Mouse (Mus musculus) B cell, adult (primary cell): Measurements from ENCODE around the gene Usf3. TPM values are rescaled to one million over a fixed set of nuclear protein-coding genes. Genes with fewer than 3 reads are reported as not detected.

Source experiments
- total RNA-seq: library from RNA; stranded (reverse); gene quantifications from 4 replicates; pipeline ENCODE4 v1.2.4, GENCODE M21; 2023; ENCODE audit not compliant: inconsistent age

Usf3 gene
- 45.7 to 62.6 TPM (median 51.8 TPM) in 4 replicates for total RNA-seq

DNA sequence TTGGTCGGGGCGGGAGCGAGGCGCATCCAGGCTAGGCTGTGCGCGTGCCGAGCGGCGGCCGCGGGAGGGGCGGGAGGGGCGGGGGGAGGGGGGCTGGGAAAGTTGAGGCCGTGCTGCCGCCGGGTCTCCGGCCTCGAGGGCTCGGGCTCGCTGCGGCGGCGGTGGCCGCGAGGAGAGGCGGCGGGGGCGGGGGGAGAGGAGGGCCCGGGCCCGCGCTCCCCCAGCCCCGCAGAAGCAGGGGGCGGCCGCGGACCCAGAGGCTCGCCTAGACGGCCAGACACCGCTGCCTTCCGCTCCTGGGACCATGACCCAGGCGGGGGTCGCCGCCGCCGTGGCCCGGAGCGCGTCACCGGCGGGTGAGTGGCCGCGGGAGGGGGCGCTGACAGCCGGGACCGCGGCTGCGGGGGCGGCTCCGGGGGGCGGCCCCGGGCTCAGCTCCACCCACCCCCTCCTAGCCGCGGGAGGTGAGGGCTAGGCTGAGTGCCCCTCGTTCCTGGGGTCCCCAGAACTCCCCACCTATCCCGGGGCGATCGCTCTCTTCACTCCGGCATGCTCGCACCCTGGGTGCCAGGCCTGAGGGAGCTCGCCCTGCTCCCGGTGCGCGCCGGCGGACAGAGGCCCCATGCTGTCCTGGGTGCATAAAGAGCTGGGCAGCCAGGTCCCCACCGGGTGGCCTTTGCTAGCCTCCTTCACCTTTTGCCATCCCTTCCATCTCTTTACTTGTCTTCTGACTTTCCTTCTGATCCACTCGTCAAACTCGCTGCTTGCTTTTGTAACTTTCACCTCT lies at the start of gene Usf3:
Gene Usf3, plus strand, starts transcription at position 92 of the 787 bp plus-strand sequence.

DNA sequence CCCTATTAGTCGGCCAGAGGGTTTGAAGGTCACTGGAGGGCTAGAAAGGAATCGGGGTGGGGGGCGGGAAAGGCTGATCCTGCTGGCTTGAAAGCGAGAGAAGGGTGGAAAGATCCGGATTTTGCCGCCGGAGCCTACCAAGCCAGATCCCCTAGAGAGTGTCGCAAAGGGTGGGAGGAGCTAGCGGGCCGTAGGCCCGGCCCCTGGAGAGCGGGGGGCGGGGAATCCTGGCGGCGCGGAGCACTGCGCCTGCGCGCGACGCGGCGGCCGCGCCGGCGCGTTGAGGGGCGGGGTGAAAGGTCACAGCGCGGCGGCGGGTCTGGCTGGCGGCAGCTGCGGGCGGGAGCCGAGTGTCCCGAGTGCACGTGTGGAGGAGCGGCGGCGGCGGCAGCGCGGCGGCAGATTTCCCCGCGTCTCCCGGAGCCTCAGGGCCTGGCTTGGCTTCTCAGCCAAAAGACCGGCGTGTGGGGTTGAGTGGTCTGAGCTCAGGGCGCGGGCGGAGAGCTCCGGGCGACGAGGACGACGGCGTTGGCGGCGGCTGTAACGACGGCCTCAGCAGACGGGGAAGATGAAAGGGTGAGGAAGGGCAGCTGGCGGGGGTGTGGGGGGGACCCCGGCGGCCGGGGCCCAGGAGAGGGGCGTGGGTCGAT lies 33.4 kb upstream of the Usf3 start, which contains the start of the genes Atp6v1a and Naa50:
Gene Atp6v1a, minus strand, starts transcription at position 170 of the 650 bp plus-strand sequence.
Gene Naa50, plus strand, starts transcription at position 295 of the 650 bp plus-strand sequence.

Other genes starting within 250 kb of the Usf3 start
- gene Qtrt2, start 246.4 kb upstream of the Usf3 start, total RNA-seq = 43.8 to 68.8 TPM (median 57.3 TPM) in 4 replicates
- gene Zdhhc23, start 193.5 kb upstream of the Usf3 start, total RNA-seq = 11.3 to 13.9 TPM (median 13.2 TPM) in 4 replicates
- 1.7 to 2.8 TPM (median 2.2 TPM) in 4 replicates for gene Gramd1c, start 109.9 kb upstream of the Usf3 start, total RNA-seq
- 36.3 to 43.1 TPM (median 40.1 TPM) in 4 replicates for gene Atp6v1a, start 33.5 kb upstream of the Usf3 start, total RNA-seq
- 44.4 to 45.7 TPM (median 45.1 TPM) in 4 replicates for gene Naa50, start 33.4 kb upstream of the Usf3 start, total RNA-seq
- 12.6 to 17.9 TPM (median 13.8 TPM) in 4 replicates for gene Sidt1, start 159.9 kb downstream of the Usf3 start, total RNA-seq
- gene Spice1, start 173.9 kb downstream of the Usf3 start, total RNA-seq = 26.9 to 33.9 TPM (median 30.8 TPM) in 4 replicates
- gene Cfap44, start 221.6 kb downstream of the Usf3 start, total RNA-seq = not detected in 4 replicates